Mouse (Mus musculus) spleen, embryonic (tissue): ENCODE measurements around the gene Ell2.

Experiments
- CTCF ChIA-PET: fragments of 350-600 bp; sonication (Branson Sonifier 250); formaldehyde crosslinking; loops from one replicate; lab custom pipeline; 2022; lab: Charles Lee

Ell2 gene

GRCm38 (mm10) chr13:75706457-75706856 is at the start of gene Ell2:
TSS of gene Ell2 (plus strand) at chr13:75706757.
- CTCF ChIA-PET = no interaction called here

- CTCF ChIA-PET = no interaction called here
Measured at GRCm38 (mm10) chr13:75685438-75685837, 21.1 kb upstream of the Ell2 start.

DNA sequence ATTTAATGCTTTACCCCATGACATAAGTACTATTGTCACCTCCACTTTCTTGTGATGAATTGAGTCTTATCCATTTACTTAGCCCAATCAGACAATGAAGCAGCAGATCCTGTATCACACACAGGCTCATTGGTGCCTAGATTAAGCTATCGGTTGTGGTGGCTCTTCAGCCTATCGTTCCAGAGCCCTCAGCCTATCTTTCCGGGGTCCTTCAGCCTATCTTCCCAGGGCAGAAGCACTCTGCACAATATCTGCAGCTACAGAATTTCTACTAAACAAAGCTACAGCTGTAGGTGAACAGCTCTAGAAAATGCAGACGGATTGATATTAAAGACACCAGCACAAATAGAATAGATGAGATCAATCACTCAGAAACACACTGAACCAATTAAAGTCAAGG is 19.6 kb upstream of the Ell2 start:
- CTCF ChIA-PET = no interaction called here

- CTCF ChIA-PET = no interaction called here
Measured at GRCm38 (mm10) chr13:75691625-75692024, 14.9 kb upstream of the Ell2 start.

DNA sequence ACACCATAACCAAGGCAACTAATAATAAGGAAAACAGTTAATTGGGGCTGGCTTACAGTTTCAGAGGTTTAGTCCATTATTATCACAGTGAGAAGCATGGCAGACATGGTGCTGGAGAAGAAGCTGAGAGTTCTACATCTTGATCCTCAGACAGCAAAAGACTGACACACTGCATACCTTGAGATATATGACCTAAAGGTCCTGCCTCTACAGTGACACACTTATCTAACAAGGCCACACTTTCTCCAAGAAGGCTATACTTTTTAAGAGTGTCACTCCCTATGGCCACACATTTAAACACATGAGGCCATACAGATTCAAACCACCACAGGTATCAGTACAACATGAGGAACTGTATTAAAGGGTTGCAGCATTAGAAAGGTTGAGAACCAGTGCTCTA is 13.5 kb upstream of the Ell2 start:
- CTCF ChIA-PET = no interaction called here

- CTCF ChIA-PET = no interaction called here
Measured at GRCm38 (mm10) chr13:75702814-75703213, 3.7 kb upstream of the Ell2 start.

DNA sequence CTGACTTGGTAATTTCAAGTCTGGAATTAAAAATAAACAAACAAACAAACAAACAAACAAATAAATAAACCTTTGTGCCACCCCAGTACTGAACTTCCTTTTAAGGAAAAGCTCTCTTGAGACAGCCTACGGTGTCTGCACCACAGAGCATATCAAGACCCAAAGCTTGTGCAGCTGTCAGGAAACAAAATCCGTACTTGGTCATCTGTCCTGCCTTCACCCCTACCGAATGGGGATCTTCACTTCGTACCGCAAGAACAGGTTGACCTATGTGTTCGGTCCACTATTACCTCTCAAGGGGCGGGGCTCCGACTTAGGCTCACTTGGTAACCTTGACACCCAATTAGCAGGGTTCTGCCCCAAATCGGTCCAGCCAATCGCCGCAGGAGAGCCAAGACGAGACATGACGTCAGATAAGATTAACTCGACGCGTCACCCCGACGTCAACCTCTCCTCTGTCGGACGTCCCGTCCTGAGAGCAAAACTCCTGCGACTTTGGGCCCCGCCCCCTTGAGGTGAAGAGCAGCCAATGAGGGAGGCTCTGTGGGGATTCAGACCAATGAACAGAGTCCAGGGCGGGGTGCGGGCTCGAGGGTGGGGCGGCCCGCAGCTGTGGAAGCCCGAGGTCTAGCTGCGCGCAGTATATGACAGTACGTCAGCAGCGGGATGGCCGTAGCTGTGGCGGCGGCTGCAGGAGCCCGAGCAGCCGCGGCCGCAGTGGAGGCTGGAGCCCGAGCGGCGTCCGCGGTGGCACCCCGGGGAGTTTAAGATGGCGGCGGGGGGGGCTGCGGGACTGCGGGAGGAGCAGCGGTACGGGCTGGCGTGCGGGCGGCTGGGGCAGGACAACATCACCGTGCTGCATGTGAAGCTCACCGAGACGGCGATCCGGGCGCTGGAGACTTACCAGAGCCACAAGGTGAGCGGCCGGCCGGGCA is 592 bp downstream of the Ell2 start:
- CTCF ChIA-PET = no interaction called here

GRCm38 (mm10) chr13:75707821-75708636 is 1.5 kb downstream of the Ell2 start:
- CTCF ChIA-PET = no interaction called here

DNA sequence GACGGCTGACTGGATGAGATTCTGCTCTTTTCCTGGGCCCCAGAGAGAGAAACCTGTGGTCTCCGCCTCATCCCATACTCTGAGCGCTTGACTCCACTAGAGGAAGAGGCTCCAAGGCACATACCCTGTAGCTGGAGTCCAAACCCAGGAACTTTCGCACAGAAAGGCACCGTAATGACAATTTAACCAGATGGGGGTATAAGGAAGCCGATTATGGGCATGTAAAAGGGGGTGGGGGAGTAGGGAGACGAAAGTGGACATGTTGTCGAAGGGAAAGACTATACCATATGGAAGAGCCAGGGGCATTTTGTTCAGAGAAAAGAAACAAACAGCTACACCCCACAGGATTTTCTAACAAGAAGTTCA is 2.1 kb downstream of the Ell2 start:
- CTCF ChIA-PET = no interaction called here

GRCm38 (mm10) chr13:75709026-75709778 is 2.6 kb downstream of the Ell2 start:
- CTCF ChIA-PET = no interaction called here

GRCm38 (mm10) chr13:75710152-75710551 is 3.6 kb downstream of the Ell2 start:
- CTCF ChIA-PET = no interaction called here

- CTCF ChIA-PET = interaction anchor here (0.7 kb wide), 2 partner anchors 128 to 979 kb away, joined by 3 to 9 read pairs; no protein-coding TSS in a partner anchor
Measured at GRCm38 (mm10) chr13:75711517-75711916, 5.0 kb downstream of the Ell2 start.

GRCm38 (mm10) chr13:75712544-75712943 is 6.0 kb downstream of the Ell2 start:
- CTCF ChIA-PET = interaction anchor here (0.6 kb wide), 1 partner anchor 133 kb away, joined by 4 read pairs; no protein-coding TSS in a partner anchor

DNA sequence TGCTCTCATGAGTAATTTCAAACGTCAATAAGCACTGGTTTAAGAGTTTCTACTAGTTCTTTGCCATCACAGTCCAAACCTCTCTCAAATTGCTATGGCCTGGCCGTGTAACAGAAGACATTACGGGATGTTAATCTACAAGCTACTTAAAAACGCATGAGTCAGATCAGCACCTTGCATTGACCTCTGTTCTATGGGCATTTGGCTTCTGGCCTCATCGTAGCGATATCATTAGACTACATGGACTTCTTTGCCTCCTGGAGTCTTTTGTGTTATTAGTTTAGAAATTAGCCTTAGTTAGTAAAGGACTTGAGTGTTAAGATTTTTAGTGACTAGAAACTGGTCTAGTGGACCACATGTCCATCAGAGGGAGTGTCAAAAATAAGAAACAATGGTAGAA is 7.8 kb downstream of the Ell2 start:
- CTCF ChIA-PET = no interaction called here

DNA sequence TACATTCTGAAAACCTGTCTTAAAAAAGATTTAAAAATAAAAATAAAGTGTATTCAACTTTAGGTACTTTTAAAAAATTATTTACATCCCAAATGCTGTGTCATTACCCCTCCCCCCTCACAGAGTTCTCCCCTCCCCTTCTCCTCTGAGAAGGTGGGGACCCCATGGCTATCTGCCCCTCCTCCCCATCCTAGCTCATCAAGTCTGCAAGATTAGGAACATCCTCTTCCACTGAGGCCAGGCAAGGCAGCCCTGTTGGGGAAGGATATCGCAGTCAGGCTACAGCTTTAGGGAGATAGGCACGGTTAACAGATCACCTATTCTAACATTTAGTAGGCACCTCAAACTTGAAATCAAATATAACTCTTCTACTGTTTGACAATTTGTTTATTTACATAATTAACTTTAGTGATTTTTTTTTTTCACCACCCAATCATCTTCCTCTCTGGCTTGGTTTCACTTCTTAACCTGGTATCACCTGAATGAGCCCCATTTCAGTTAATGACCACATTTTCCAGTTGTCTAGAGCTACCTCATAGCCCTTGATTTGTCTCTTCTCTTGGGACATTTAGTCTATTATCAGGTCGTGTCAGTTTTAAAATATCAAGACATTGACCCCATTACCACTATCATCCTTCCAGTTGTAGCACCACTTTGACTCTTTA is 11.2 kb downstream of the Ell2 start:
- CTCF ChIA-PET = interaction anchor here (0.7 kb wide), 1 partner anchor 12 kb away, joined by 4 read pairs; no protein-coding TSS in a partner anchor

GRCm38 (mm10) chr13:75718376-75718775 is 11.8 kb downstream of the Ell2 start:
- CTCF ChIA-PET = interaction anchor here (0.5 kb wide), 1 partner anchor 63 kb away, joined by 3 read pairs; no protein-coding TSS in a partner anchor

DNA sequence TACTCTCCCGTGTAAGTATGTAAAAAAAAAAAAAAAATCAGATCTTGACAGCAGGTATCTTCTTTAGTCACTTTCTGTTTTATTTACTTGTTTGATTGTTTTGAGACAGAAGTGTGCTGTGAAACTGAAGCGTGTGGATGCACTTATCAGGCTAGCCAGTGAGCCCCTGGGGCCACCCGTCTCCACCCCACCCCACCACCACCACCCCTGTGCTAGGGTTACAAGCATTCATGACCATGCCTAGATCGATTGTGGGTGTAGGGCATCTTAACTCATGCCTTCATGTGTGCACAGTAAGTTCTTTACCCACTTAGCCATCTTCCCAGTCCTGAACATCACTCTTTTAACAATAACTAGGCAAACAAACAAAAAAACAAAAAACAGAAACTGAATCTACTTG is 13.1 kb downstream of the Ell2 start:
- CTCF ChIA-PET = no interaction called here

DNA sequence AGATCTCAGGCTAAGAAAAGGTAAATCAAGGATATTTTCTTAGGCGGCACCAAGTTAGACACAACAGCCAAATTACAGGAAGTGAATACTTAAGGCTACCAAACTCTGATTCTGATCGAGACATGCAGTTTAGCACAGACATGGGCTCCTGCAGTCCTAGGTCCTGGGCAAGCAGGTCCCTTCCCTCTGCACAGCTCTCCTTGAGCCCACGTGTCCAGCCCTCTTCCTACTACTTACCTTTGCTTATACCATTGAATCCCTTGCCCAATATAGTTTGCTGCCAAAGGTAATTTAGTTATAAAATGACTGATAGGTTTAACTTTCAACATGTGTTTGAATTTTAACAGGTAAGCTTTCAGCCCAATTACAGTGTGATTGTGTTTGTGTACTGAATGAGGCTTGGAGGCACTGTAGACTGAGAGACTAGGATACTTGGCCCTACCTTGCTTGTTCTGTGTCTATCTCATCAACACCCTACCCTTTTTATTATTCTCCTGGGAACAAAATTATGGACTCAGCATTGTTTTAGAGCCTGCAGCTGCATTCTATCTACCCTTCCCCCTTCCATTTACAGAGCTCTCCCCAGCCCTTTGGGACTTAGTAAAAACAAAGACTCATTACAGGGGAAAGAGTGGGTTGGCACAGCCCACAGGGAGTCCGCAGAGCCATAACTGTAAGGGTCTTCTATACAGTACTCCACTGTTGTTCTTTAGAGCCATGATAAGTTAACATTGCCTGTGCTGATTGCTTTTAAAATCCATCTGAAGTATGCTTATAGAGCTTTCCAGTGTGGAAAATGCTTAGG is 20.2 kb downstream of the Ell2 start:
- CTCF ChIA-PET = no interaction called here

GRCm38 (mm10) chr13:75727932-75728331 is 21.4 kb downstream of the Ell2 start:
- CTCF ChIA-PET = interaction anchor here (0.6 kb wide), 1 partner anchor 43 kb away, joined by 3 read pairs; no protein-coding TSS in a partner anchor

DNA sequence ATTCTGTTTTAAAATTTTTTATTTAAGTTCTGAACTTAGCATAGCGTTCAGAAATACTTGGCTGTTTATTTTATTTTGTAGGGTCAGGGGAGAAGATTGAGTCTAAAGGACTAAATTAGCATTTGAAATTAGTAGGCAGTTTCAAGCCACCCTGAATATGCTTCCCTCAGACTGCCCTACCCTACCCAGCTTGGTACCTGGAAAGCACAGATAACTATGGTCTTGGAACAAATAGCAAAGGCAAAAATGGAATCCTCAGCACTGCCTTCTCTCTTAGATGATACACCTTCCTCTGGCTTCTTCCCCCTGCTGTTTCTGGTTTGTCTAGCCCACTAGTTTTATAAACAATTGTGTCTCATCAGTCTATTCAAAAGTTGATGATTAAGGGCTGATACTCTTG is 23.3 kb downstream of the Ell2 start:
- CTCF ChIA-PET = no interaction called here
